Mouse (Mus musculus) spleen, adult 2 months (tissue): ENCODE measurements around the gene Hoxb3.

Source experiments
- CTCF ChIP-seq: fragments of 200-500 bp; IDR thresholded peaks from 2 replicates; pipeline ENCODE4 v1.5.1; 2011; ENCODE audit warnings: mild to moderate bottlenecking, inconsistent platforms; ENCODE audit not compliant: insufficient read depth, insufficient read length, insufficient replicate concordance; ENCODE audit errors: extremely low read depth
- POLR2A ChIP-seq: fragments of 200-500 bp; IDR thresholded peaks from 2 replicates; pipeline ENCODE4 v1.6.1; 2011; ENCODE audit warnings: low read depth, low read length, inconsistent platforms

DNA sequence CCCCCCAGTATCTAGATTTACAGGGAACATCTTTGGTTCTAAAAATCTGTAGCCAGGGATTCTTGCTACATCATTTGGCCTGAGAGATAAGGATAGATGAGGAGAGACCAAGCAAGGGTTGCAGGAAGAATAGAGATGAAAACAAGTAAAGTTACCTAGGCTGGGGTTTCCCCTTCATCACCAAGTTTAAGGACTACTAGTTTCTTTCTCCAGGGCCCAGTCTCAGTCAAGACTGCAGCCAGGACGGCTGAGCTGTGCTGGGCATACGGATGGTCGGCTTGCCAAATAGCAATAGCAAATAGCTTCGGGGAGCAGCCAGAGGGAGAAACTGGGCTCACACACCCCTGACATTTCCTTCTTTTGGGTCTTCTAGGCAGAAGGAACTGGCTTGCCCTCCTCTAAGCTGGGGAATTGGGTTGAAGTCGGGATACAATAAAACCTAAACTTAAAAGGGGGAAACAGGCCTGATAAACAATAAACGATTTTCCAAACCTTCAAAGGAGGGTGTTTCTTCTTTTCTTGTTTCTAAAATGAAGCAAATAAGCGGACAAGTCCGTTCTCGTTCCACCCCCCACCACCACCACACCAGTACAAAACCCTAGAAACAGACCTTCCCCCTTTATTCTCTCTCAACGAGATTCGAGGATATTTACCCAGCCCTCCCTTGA, 25.0 kb upstream of the Hoxb3 start:
- TF ChIP-seq CTCF (no peak), POLR2A (no peak)
